Mouse (Mus musculus): ENCODE data around the gene Ifih1. TPM values are rescaled to one million over a fixed set of nuclear protein-coding genes. Genes with fewer than 3 reads are reported as not detected.

Gene Ifih1
- total RNA-seq, 2 experiments from 2014 or later: 2.1 to 2.9 TPM

DNA sequence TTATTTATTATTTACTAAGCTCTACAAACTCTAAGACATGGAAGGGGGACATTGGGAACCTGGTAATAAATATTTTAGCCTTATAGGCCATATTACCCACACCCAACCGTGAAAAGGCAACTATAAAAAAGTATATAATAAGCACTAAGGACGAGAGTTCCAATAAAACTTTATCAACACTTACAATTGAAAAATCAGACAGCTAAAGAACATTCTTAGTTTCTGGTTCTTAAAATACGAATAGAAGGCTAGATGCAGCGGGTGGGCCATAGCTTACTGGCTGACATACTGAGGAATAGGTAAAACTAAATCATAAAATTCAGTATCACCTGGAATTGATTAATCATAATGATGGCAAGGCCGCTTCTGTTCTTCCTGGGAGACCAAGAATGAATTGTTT lies 1.2 kb downstream of the Ifih1 start:
- intact Hi-C loops (cut with DNase I): loop anchor here (10.0 kb wide), 1 partner anchor 810 kb away; no protein-coding TSS in a partner anchor

GRCm38 (mm10) chr2:62643405-62644305 lies 2.4 kb downstream of the Ifih1 start:
- intact Hi-C loops (cut with DNase I): loop anchor here (10.0 kb wide), 1 partner anchor 811 kb away; no protein-coding TSS in a partner anchor
- DNase-seq (ENCODE audit: low spot score in 2 of 2): peak in 1 of 2 experiments; percentile 42

More for the DNA sequence above, 1.2 kb downstream of the Ifih1 start:
- no peak for DNase-seq (ENCODE audit: low spot score in 2 of 2)

DNA sequence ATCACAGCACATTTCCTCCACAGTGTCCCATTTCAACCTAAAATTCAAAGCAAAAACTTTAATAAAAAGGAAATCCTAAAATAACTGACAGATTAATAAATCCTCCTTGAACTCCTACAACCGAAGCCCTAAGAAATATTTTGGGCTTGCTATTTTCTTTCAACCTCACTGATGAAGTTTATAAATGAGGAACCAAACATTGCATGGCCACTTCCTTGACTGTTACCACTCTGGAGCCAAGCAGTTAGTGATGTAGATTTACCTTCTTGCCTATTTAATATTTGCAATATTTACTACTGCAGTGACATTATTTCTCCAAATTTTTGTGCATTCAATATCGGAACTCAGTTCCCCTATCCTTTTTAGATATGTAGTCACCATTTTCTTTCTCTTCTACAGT lies 6.2 kb downstream of the Ifih1 start:
- DNase-seq (ENCODE audit: low spot score in 2 of 2): no peak
- intact Hi-C loops (cut with DNase I): loop anchor here (10.0 kb wide), 1 partner anchor 815 kb away; no protein-coding TSS in a partner anchor

- DNase-seq (ENCODE audit: low spot score in 2 of 2): peak; percentile 56 to 71
- intact Hi-C loops (cut with DNase I): no loop called here
Measured at GRCm38 (mm10) chr2:62630446-62630845, 15.6 kb downstream of the Ifih1 start.

- DNase-seq (ENCODE audit: low spot score in 2 of 2): peak; percentile 61 to 80
- intact Hi-C loops (cut with DNase I): loop anchor here (5.0 to 10.0 kb wide), 6 partner anchors 104 to 976 kb away; no protein-coding TSS in a partner anchor
Measured at GRCm38 (mm10) chr2:62628356-62628755, 17.7 kb downstream of the Ifih1 start.

- intact Hi-C loops (cut with DNase I): loop anchor here (2.0 to 10.0 kb wide), 7 partner anchors 103 to 975 kb away; no protein-coding TSS in a partner anchor
- peak; percentile 57 to 69 for DNase-seq (ENCODE audit: low spot score in 2 of 2)
Measured at GRCm38 (mm10) chr2:62627728-62628127, 18.3 kb downstream of the Ifih1 start.

DNA sequence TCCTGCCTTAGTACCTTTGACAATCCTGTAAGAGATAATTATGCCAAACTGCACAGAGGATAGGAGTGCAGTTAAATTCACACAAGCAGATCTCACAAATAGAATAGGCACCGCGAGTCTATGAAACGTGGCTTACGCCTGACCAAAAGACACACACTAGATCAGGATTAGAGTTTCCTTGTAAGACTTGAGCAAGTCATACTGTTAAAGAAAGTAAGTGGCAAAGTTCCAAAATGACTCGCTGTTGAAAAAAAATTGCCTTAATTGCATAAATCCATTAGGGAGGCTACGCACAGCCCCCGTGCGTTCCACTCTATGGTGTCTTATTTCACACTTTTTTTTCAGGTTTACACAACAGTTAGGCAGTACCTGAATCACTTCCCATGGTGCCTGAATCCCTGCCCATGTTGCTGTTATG lies 23.0 kb downstream of the Ifih1 start:
- DNase-seq (ENCODE audit: low spot score in 2 of 2): no peak
- intact Hi-C loops (cut with DNase I): loop anchor here (10.0 kb wide), 2 partner anchors 98 to 278 kb away; no protein-coding TSS in a partner anchor

DNA sequence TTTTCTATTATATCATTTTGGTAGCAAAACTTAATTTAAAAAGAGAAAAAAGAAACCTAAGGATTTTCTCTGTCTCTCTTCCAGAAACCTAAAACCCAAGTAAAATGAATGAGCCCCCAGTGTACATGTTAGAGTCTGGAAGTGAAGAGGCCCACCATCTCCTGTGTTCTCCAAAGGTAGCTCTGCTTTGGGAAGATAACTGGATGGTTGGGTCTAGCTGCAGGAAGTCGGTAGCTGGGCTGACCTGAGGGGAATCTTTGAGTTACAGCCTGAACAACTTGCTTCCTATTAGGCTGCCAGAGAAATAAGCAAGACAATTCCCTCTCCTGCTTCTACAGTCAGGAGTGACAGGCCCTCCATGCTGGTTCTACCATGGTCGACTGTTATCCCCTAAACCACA lies 26.4 kb downstream of the Ifih1 start:
- intact Hi-C loops (cut with DNase I): loop anchor here (10.0 kb wide), 2 partner anchors 95 to 275 kb away; no protein-coding TSS in a partner anchor
- no peak for DNase-seq (ENCODE audit: low spot score in 2 of 2)

DNA sequence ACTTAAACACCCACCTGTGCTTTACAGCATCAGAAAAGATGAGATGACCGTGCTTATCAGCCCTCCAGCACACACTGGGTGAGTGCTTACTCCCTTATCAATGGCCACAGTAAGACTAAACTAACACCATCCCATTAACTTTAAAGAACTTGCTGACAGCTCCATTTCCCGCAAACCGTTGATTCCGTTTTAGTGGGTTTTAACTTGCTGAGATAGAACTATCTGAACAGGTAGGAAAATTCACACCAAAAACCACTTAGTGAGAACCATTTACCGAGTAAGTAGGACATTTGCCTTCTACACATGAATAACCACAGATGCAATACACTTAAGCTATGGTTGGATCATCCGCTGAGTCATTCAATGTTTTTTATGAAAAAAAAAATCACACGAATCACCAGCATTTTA lies 27.1 kb downstream of the Ifih1 start:
- DNase-seq (ENCODE audit: low spot score in 2 of 2): no peak

GRCm38 (mm10) chr2:62613133-62613532 lies 32.9 kb downstream of the Ifih1 start:
- intact Hi-C loops (cut with DNase I): no loop called here
- DNase-seq (ENCODE audit: low spot score in 2 of 2): no peak

More for the DNA sequence above, 27.1 kb downstream of the Ifih1 start:
- intact Hi-C loops (cut with DNase I): no loop called here

- intact Hi-C loops (cut with DNase I): no loop called here
- DNase-seq (ENCODE audit: low spot score in 2 of 2): no peak
Measured at GRCm38 (mm10) chr2:62606205-62606604, 39.9 kb downstream of the Ifih1 start.

- intact Hi-C loops (cut with DNase I): no loop called here
- no peak for DNase-seq (ENCODE audit: low spot score in 2 of 2)
Measured at GRCm38 (mm10) chr2:62603530-62603929, 42.5 kb downstream of the Ifih1 start.

GRCm38 (mm10) chr2:62596586-62596985 lies 49.5 kb downstream of the Ifih1 start:
- DNase-seq (ENCODE audit: low spot score in 2 of 2): no peak
- intact Hi-C loops (cut with DNase I): no loop called here

GRCm38 (mm10) chr2:62594491-62594890 lies 51.6 kb downstream of the Ifih1 start:
- intact Hi-C loops (cut with DNase I): no loop called here

GRCm38 (mm10) chr2:62591555-62591954 lies 54.5 kb downstream of the Ifih1 start:
- DNase-seq (ENCODE audit: low spot score in 2 of 2): no peak
- intact Hi-C loops (cut with DNase I): no loop called here

More at GRCm38 (mm10) chr2:62594491-62594890, 51.6 kb downstream of the Ifih1 start:
- DNase-seq (ENCODE audit: low spot score in 2 of 2): no peak

GRCm38 (mm10) chr2:62589333-62589732 lies 56.7 kb downstream of the Ifih1 start:
- intact Hi-C loops (cut with DNase I): no loop called here
- DNase-seq (ENCODE audit: low spot score in 2 of 2): no peak

DNA sequence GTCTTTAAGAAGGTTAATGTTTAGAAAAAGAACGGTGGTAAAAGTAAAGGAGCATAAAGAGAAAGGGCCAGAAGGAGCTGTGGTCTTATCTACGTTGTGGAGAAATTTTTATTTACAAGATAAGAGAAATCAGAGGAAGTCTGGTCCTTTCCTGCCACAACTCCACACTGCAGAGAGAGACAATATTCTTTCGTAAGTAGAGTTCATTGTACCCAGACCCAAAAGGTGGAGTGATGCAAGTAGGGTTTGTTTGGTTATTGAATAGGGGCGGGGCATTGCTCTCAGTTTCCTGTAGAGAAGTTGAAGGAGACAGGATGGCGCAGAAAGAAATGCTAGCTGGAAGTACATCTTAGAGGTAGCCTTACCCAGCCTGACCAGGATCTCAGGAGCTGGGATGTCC lies 60.3 kb downstream of the Ifih1 start:
- intact Hi-C loops (cut with DNase I): no loop called here
- DNase-seq (ENCODE audit: low spot score in 2 of 2): no peak

GRCm38 (mm10) chr2:62574962-62575361 lies 71.1 kb downstream of the Ifih1 start:
- no peak for DNase-seq (ENCODE audit: low spot score in 2 of 2)
- intact Hi-C loops (cut with DNase I): no loop called here

- intact Hi-C loops (cut with DNase I): no loop called here
- no peak for DNase-seq (ENCODE audit: low spot score in 2 of 2)
Measured at GRCm38 (mm10) chr2:62574250-62574649, 71.8 kb downstream of the Ifih1 start.

DNA sequence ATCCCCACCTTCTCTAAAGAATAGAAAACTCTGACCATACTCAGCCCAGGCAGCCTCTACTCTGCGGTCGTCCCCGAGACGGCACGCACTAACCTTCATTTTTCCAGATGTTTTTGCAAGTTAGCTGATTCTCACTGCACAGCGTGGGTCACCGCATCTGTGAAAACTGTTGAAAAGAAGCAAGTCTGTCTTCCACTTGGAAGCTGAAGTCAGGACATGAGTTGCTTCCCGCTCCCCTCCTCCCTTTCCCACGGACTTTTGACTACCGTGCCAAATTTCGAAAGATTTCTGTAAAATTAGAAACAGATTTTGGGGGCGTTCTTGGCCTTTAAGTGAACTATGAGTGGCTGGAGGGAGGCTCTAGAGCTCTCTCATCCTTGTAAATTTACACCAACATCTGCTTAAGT lies 72.3 kb downstream of the Ifih1 start, which contains the start of gene Fap:
Gene Fap, minus strand, starts transcription at position 323 of the 407 bp plus-strand sequence.
- no peak for DNase-seq (ENCODE audit: low spot score in 2 of 2)
- intact Hi-C loops (cut with DNase I): no loop called here

Measured in left cerebral cortex, postnatal 14 days (tissue).